Mouse (Mus musculus): ENCODE measurements around the gene Hoxa7.

Hoxa7 gene

GRCm38 (mm10) chr6:52223939-52224760, 2.5 kb upstream of the Hoxa7 start:
- DNase-seq, result no peak

- no peak for DNase-seq
Measured at GRCm38 (mm10) chr6:52222729-52223128, 1.1 kb upstream of the Hoxa7 start.

GRCm38 (mm10) chr6:52221993-52222685, 485 bp upstream of the Hoxa7 start:
- no peak for DNase-seq

- no peak for DNase-seq
Measured at GRCm38 (mm10) chr6:52220865-52221310, 766 bp downstream of the Hoxa7 start.

GRCm38 (mm10) chr6:52220003-52220864, 1.4 kb downstream of the Hoxa7 start:
- peak; percentile 25 for DNase-seq

GRCm38 (mm10) chr6:52219234-52219942, 2.3 kb downstream of the Hoxa7 start:
- DNase-seq, result no peak

- DNase-seq, result no peak
Measured at GRCm38 (mm10) chr6:52218643-52219215, 2.9 kb downstream of the Hoxa7 start.

- no peak for DNase-seq
Measured at GRCm38 (mm10) chr6:52217895-52218642, 3.6 kb downstream of the Hoxa7 start.

- DNase-seq, result peak; percentile 76
Measured at GRCm38 (mm10) chr6:52217459-52217768, 4.2 kb downstream of the Hoxa7 start.

- no peak for DNase-seq
Measured at GRCm38 (mm10) chr6:52216691-52217458, 4.8 kb downstream of the Hoxa7 start.

GRCm38 (mm10) chr6:52215771-52216535, 5.7 kb downstream of the Hoxa7 start:
- no peak for DNase-seq

GRCm38 (mm10) chr6:52215070-52215469, 6.6 kb downstream of the Hoxa7 start:
- DNase-seq, result no peak

GRCm38 (mm10) chr6:52214271-52214670, 7.4 kb downstream of the Hoxa7 start:
- no peak for DNase-seq

GRCm38 (mm10) chr6:52213119-52213986, 8.3 kb downstream of the Hoxa7 start, which contains the start of the genes Hoxa3 and Gm28308:
Gene Hoxa3 (minus strand): TSS chr6:52213336.
Gene Gm28308 (minus strand): TSS chr6:52213339.
- peak; percentile 24 for DNase-seq

GRCm38 (mm10) chr6:52212556-52213118, 9.0 kb downstream of the Hoxa7 start:
- DNase-seq, result peak; percentile 17

GRCm38 (mm10) chr6:52211961-52212360, 9.7 kb downstream of the Hoxa7 start:
- DNase-seq, result peak; percentile 15

GRCm38 (mm10) chr6:52211170-52211935, 10.3 kb downstream of the Hoxa7 start:
- DNase-seq, result peak; percentile 79

GRCm38 (mm10) chr6:52209685-52210046, 12.0 kb downstream of the Hoxa7 start:
- no peak for DNase-seq
